Mouse (Mus musculus) ovary, adult 18-20 months (tissue): ENCODE measurements around the gene Sprr2a3.
"Not testable (repeated sequence)": the region's sequence is repeated elsewhere in the genome, so short reads cannot be mapped to it uniquely, and the experiment has no call there.

Source experiments
- DNase-seq: peaks from one replicate; pipeline ENCODE4 v3.0.0; 2022; ENCODE audit warnings: low spot score, mixed read lengths

Gene Sprr2a3

GRCm38 (mm10) chr3:92285101-92285500 lies at the start of gene Sprr2a3:
Gene Sprr2a3 (plus strand): TSS chr3:92285417.
- not testable (repeated sequence) for DNase-seq

GRCm38 (mm10) chr3:92236463-92237189 lies 48.6 kb upstream of the Sprr2a3 start:
- DNase-seq: not testable (repeated sequence)

- not testable (repeated sequence) for DNase-seq
Measured at GRCm38 (mm10) chr3:92238736-92239135, 46.5 kb upstream of the Sprr2a3 start.

- DNase-seq: not testable (repeated sequence)
Measured at GRCm38 (mm10) chr3:92239197-92239596, 46.0 kb upstream of the Sprr2a3 start.

GRCm38 (mm10) chr3:92244833-92245232 lies 40.4 kb upstream of the Sprr2a3 start:
- DNase-seq: not testable (repeated sequence)

GRCm38 (mm10) chr3:92246245-92246644 lies 39.0 kb upstream of the Sprr2a3 start:
- not testable (repeated sequence) for DNase-seq

- DNase-seq: not testable (repeated sequence)
Measured at GRCm38 (mm10) chr3:92248494-92248893, 36.7 kb upstream of the Sprr2a3 start.

- DNase-seq: not testable (repeated sequence)
Measured at GRCm38 (mm10) chr3:92250450-92250849, 34.8 kb upstream of the Sprr2a3 start.

GRCm38 (mm10) chr3:92253860-92254259 lies 31.4 kb upstream of the Sprr2a3 start:
- DNase-seq: not testable (repeated sequence)

GRCm38 (mm10) chr3:92258526-92258925 lies 26.7 kb upstream of the Sprr2a3 start:
- not testable (repeated sequence) for DNase-seq

GRCm38 (mm10) chr3:92263462-92263861 lies 21.8 kb upstream of the Sprr2a3 start:
- DNase-seq: not testable (repeated sequence)

GRCm38 (mm10) chr3:92271414-92271985 lies 13.7 kb upstream of the Sprr2a3 start:
- not testable (repeated sequence) for DNase-seq

- DNase-seq: not testable (repeated sequence)
Measured at GRCm38 (mm10) chr3:92273504-92273903, 11.7 kb upstream of the Sprr2a3 start.

GRCm38 (mm10) chr3:92274018-92274417 lies 11.2 kb upstream of the Sprr2a3 start:
- not testable (repeated sequence) for DNase-seq

GRCm38 (mm10) chr3:92279663-92280062 lies 5.6 kb upstream of the Sprr2a3 start:
- not testable (repeated sequence) for DNase-seq

- DNase-seq: not testable (repeated sequence)
Measured at GRCm38 (mm10) chr3:92280963-92281606, 4.1 kb upstream of the Sprr2a3 start.

GRCm38 (mm10) chr3:92288489-92288888 lies 3.3 kb downstream of the Sprr2a3 start:
- DNase-seq: not testable (repeated sequence)

- no peak for DNase-seq
Measured at GRCm38 (mm10) chr3:92307406-92307805, 22.2 kb downstream of the Sprr2a3 start.

- DNase-seq: no peak
Measured at GRCm38 (mm10) chr3:92316320-92316719, 31.1 kb downstream of the Sprr2a3 start, which contains the start of gene Sprr2b. Gene Sprr2b (plus strand): TSS chr3:92316620.

GRCm38 (mm10) chr3:92317384-92317783 lies 32.2 kb downstream of the Sprr2a3 start:
- no peak for DNase-seq

- no peak for DNase-seq
Measured at GRCm38 (mm10) chr3:92336278-92336677, 51.1 kb downstream of the Sprr2a3 start.

GRCm38 (mm10) chr3:92338840-92339239 lies 53.6 kb downstream of the Sprr2a3 start, which contains the start of gene Sprr2d:
Gene Sprr2d (plus strand): TSS chr3:92339140.
- DNase-seq: no peak
